Mouse (Mus musculus) midbrain, embryonic 16.5 days (tissue): ENCODE results near the gene Rasgrf2. TPM values are rescaled to one million over a fixed set of nuclear protein-coding genes. Genes with fewer than 3 reads are reported as not detected.

Experiments
- ATAC-seq: fragments of 200-750 bp; cut with Nextera tagmentation; 2 replicates; pipeline ENCODE4 v1.8.0; 2017; ENCODE audit warnings: moderate TSS enrichment
- H3K27ac ChIP-seq: fragments of 300-500 bp; sonication (generic); 2 replicates; pipeline ENCODE4 v1.5.1; 2014; ENCODE audit warnings: mild to moderate bottlenecking, low read length, mixed read lengths
- H3K27me3 ChIP-seq: fragments of 300-500 bp; sonication (generic); 2 replicates; pipeline ENCODE4 v1.6.1; 2014; ENCODE audit warnings: low read depth, low read length, mixed read lengths; ENCODE audit not compliant: control insufficient read depth, insufficient read depth
- H3K36me3 ChIP-seq: fragments of 300-500 bp; sonication (generic); 2 replicates; pipeline ENCODE4 v1.6.1; 2014; ENCODE audit warnings: mild to moderate bottlenecking, low read length, moderate library complexity, mixed read lengths; ENCODE audit not compliant: control insufficient read depth, insufficient read depth
- H3K4me1 ChIP-seq: fragments of 300-500 bp; sonication (generic); 2 replicates; pipeline ENCODE4 v1.6.1; 2014; ENCODE audit warnings: mild to moderate bottlenecking, low read length, mixed read lengths; ENCODE audit not compliant: control insufficient read depth, insufficient read depth
- H3K4me2 ChIP-seq: fragments of 300-500 bp; sonication (generic); 2 replicates; pipeline ENCODE4 v1.6.1; 2014; ENCODE audit warnings: mild to moderate bottlenecking, low read length, mixed read lengths
- H3K4me3 ChIP-seq: fragments of 300-500 bp; sonication (generic); 2 replicates; pipeline ENCODE4 v1.5.1; 2014; ENCODE audit warnings: low read depth, mild to moderate bottlenecking, low read length, moderate library complexity, mixed read lengths
- H3K9ac ChIP-seq: fragments of 300-500 bp; sonication (generic); 2 replicates; pipeline ENCODE4 v1.6.1; 2014; ENCODE audit warnings: low read depth, low read length, mixed read lengths
- H3K9me3 ChIP-seq: fragments of 300-500 bp; sonication (generic); replicated peaks from 2 replicates; pipeline ENCODE4 v1.6.1; 2014; ENCODE audit warnings: mild to moderate bottlenecking, low read length, mixed read lengths; ENCODE audit not compliant: control insufficient read depth, poor library complexity, severe bottlenecking
- WGBS: fragments of 180-500 bp; shearing (Covaris S2); extraction: QIAGEN DNeasy Blood & Tissue Kit; methylation state at CpG from one replicate; pipeline ENCODE4 v1.1.7; 2014; 5-methylcytosine and 5-hydroxymethylcytosine counted together
- polyA plus RNA-seq: library from polyadenylated mRNA; unstranded; fragments of >200 nt; fragmentation: Nextera tagmentation; extraction: Ambion mirVana; gene quantifications from 2 replicates; pipeline ENCODE4 v1.2.1, GENCODE M21; 2015

Rasgrf2 gene
- polyA plus RNA-seq, 1 experiment from 2014 or later = 14.6 TPM

DNA sequence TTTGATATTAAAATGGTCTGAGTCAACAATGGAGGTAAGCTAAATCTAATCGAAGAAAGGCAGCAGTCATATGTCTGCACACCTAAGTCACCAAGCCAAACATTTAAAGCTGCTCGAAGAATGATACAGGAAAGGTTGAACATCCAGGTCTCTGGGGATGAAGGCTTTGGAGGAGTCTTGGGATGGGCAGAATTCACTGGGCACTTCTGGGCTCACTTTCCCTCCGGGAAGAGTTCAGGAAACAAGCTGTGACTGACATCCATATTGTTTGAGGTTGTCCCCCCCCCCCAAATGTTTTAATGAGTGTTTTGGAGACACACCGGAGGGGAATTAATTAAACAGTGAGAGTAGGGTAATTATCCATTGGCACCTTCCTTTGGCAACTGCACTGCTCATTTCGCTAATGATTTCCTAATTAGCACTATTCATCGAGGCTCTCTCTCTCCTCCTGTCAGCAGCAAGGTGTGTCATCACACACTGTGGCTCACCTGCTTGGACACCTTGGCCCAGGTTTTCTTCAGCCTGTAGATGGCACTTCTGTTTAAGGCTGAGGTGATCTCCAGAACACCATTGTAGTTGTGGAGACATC is 241.3 kb downstream of the Rasgrf2 start:
- Histone ChIP-seq H3K27ac (no peak overlapping the region), H3K9me3 (no peaks in the 10 kb centered on the region), H3K36me3 (no peaks in the 10 kb centered on the region), H3K4me1 (no peaks in the 10 kb centered on the region), H3K4me3 (no peak overlapping the region), H3K9ac (no peak overlapping the region), H3K4me2 (no peak overlapping the region), H3K27me3 (no peaks in the 10 kb centered on the region; the same call in 1 of the 2 replicates)
- 81% methylated on average over 6 of the region's 6 CpGs for WGBS
- no peak for ATAC-seq

DNA sequence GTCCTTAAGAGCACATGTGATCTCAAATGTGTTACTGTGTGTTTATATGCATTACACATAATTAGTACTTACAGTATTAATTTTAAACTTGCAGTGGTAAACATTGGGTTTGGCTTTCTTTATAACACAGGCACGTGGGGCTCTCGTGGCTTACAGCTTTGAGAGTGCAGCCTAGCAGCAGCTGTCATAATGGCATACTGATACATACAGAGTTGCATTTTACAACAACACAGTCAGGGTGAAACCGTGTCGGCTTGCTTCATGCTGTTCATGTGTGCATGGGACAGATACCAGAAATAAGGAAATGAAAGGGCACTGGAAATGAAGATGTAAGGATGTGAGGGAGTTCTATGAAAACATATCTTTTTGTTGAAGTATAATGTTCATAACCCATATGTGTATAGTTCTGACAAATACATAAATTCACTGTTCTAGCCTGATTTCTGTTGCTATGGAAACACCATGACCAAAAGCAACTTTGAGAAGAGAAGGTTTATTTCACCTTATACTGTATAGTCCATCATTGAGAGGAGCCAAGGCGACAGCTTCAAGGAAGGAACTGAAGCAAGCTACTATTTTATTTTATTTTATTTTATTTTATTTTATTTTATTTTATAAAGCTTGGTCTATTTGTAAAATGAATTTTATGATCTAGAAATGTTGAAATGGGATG is 246.6 kb downstream of the Rasgrf2 start:
- H3K4me1 ChIP-seq = no peaks in the 10 kb centered on the region
- H3K9me3 ChIP-seq = no peaks in the 10 kb centered on the region
- H3K27ac ChIP-seq = no peak overlapping the region
- ATAC-seq = peak; percentile 54; the same call in 1 of the 2 replicates
- WGBS = 77% methylated on average over 5 of the region's 5 CpGs
- H3K27me3 ChIP-seq = no peaks in the 10 kb centered on the region
- no peak overlapping the region for H3K4me2 ChIP-seq
- no peak overlapping the region for H3K4me3 ChIP-seq
- no peaks in the 10 kb centered on the region for H3K36me3 ChIP-seq
- H3K9ac ChIP-seq = no peak overlapping the region

DNA sequence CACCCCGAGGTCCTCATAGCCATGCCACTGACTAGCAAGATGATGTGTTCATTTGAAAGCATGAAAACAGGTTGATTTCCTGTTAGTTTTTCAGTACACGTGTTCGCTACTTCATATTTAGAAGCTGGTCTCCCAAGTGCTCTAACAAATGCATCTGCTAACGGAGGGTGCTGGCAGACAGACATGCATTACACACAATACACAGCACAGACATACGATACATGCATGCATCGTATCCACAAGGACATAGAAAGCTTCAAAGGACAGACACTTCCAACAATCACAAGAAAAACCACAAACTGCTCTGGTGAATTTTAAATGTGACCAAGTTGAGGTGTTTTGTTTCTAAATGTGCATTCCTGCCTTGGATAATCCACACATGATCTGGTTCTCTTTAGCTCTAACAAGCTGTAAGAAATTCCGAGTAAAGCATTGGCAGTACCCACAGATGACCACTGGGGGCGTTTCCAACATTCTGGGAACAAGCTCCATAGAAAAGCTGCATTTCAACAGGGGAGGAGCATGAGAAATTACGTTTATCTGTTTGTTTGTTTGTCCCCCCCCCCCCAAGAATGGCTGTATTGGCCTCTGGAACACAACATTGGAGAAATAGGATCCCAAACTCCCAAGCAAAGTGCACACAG is 249.5 kb downstream of the Rasgrf2 start:
- Histone ChIP-seq H3K9ac (no peak overlapping the region), H3K4me3 (no peak overlapping the region), H3K27ac (no peak overlapping the region), H3K4me2 (no peak overlapping the region), H3K27me3 (no peaks in the 10 kb centered on the region), H3K9me3 (no peaks in the 10 kb centered on the region), H3K36me3 (no peaks in the 10 kb centered on the region), H3K4me1 (no peaks in the 10 kb centered on the region)
- ATAC-seq = 0 out of 2 replicates have a peak, but pooled peaks have one; percentile 37
- WGBS = 62% methylated on average over 9 of the region's 9 CpGs

DNA sequence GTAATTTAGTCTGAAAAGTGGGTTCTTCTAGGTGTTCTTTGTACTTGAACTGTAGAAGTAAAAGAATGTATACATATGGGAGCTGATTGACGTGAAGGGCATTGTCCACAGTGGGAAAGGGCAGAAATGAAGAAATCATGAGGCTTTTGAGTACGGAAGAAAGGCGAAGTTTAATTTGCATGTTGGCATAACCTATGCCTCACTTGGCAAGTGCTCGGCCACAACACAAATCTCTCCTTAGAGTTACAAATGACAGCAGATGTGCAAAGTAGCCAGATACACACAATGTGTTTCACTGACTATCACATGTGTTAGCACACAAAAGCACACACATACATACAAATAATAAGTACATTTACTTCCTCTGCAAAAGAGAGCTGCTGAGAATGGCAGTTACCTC is 251.2 kb downstream of the Rasgrf2 start:
- WGBS = 88% methylated on average over 4 of the region's 4 CpGs
- no peak overlapping the region for H3K9ac ChIP-seq
- no peaks in the 10 kb centered on the region for H3K36me3 ChIP-seq
- no peak overlapping the region for H3K4me2 ChIP-seq
- no peaks in the 10 kb centered on the region for H3K27me3 ChIP-seq
- no peaks in the 10 kb centered on the region for H3K4me1 ChIP-seq
- no peak for ATAC-seq
- no peaks in the 10 kb centered on the region for H3K9me3 ChIP-seq
- H3K4me3 ChIP-seq = no peak overlapping the region
- no peak overlapping the region for H3K27ac ChIP-seq

DNA sequence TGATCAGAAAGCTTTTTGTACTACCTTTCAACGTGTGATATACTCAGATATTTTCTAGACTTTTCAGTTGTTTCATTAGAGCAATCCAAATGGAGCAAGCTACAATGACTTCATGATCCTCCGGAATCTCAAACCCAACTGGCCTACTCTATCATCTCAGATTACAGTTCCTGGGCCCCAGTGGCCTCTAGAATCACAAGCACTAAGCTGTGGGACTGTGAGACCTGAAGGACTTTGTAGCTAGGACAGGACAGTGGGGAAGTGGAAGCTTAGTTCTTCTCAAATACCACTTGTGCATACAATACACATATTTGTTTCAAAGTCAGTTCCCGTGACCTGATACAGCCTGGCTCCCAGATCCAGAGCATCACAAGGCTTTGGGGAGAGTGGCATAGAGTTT is 253.5 kb downstream of the Rasgrf2 start:
- 85% methylated on average over 3 of the region's 3 CpGs for WGBS
- no peak for ATAC-seq
- no peak overlapping the region for H3K27ac ChIP-seq

DNA sequence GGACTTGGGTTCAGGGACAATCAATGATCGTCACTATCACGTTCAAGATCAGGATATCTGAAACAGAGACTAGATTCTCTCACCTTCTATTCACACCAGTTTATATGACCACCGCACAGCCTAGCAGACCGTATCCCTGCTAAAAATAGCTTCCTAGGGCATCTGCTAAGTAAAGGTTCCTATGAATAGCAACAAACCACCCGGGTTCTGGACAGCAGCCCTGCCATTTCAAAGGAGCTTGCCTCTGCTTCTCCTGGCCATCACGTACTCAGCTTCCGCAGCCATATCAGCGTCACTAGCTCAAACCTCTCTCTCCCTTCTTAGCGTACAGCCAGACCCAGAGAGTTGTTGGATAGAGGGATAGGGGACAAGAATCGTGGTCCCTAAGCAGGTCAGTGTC is 254.1 kb downstream of the Rasgrf2 start:
- Histone ChIP-seq H3K4me2 (no peak overlapping the region), H3K27ac (no peak overlapping the region), H3K9me3 (no peaks in the 10 kb centered on the region), H3K36me3 (no peaks in the 10 kb centered on the region), H3K9ac (no peak overlapping the region), H3K27me3 (no peaks in the 10 kb centered on the region), H3K4me1 (no peaks in the 10 kb centered on the region), H3K4me3 (no peak overlapping the region)
- ATAC-seq = no peak
- 85% methylated on average over 10 of the region's 10 CpGs for WGBS

More for the DNA sequence above, 253.5 kb downstream of the Rasgrf2 start:
- no peak overlapping the region for H3K9ac ChIP-seq
- no peak overlapping the region for H3K4me3 ChIP-seq
- H3K4me2 ChIP-seq = no peak overlapping the region
- H3K27me3 ChIP-seq = no peaks in the 10 kb centered on the region
- H3K36me3 ChIP-seq = no peaks in the 10 kb centered on the region
- no peaks in the 10 kb centered on the region for H3K4me1 ChIP-seq
- no peaks in the 10 kb centered on the region for H3K9me3 ChIP-seq

DNA sequence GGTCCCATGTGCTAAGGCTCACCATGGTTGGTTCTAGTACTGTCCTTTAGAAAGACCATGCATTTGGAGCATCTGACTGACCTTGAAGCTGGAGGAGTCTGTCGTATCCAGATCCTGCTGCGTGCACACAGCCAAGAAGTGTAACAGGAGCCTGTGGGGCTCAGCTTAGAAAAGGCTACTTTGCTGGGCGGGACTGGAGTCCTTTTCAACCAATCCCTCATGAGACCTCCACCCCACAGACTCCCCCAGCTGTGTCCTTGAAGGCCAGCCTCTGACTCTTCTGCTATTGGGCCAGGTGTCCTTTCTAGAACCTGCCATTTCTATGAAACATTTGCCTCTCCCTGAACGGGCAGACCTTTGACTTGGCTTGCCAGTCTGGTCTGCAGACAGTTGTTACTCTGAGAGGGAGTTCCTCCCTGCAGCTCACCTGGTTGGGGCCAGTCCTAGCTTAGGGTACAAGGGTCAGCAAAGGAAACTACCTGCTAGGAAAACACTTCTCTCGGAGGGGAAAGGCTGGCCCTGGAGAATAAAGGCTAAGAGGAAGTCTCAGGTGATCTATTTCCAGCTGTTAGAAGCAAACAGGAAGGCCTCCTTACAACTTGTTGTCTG is 254.6 kb downstream of the Rasgrf2 start, which contains the start of gene Ckmt2:
Ckmt2 (minus strand) TSS at position 145 of the 609 bp plus-strand sequence.
- H3K4me1 ChIP-seq = no peaks in the 10 kb centered on the region
- WGBS = 82% methylated on average over 5 of the region's 5 CpGs
- H3K9me3 ChIP-seq = no peaks in the 10 kb centered on the region
- H3K4me3 ChIP-seq = no peak within 1 kb of the TSS
- ATAC-seq = no peak
- H3K9ac ChIP-seq = no peak within 1 kb of the TSS
- no peak within 1 kb of the TSS for H3K4me2 ChIP-seq
- no peaks in the 10 kb centered on the region for H3K36me3 ChIP-seq
- H3K27ac ChIP-seq = no peak within 1 kb of the TSS
- no peaks in the 10 kb centered on the region for H3K27me3 ChIP-seq

DNA sequence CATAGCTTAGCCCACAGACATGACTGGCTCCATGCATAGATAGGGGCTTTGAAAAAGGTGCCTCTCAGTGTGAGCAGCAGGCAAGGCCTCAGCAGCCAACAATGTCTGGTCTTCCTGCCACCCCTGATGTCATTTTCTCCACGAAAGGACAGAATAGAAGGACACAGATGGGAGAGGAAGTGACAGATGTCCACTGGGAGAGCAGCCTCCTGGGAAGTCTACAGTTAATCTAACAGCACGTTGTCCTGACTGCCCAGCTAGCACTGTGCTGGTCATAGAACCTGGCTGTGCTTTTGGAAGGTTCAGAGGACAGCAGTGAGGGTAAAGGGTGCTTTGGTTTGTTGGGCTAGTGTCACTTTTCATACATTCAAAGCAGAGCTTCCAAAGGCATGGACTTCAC is 255.9 kb downstream of the Rasgrf2 start:
- H3K9ac ChIP-seq = no peak overlapping the region
- ATAC-seq = no peak
- H3K36me3 ChIP-seq = no peaks in the 10 kb centered on the region
- H3K4me1 ChIP-seq = no peaks in the 10 kb centered on the region
- WGBS = 47% methylated on average over 2 of the region's 2 CpGs
- H3K9me3 ChIP-seq = no peaks in the 10 kb centered on the region
- no peak overlapping the region for H3K27ac ChIP-seq
- no peak overlapping the region for H3K4me3 ChIP-seq
- no peak overlapping the region for H3K4me2 ChIP-seq
- no peaks in the 10 kb centered on the region for H3K27me3 ChIP-seq

DNA sequence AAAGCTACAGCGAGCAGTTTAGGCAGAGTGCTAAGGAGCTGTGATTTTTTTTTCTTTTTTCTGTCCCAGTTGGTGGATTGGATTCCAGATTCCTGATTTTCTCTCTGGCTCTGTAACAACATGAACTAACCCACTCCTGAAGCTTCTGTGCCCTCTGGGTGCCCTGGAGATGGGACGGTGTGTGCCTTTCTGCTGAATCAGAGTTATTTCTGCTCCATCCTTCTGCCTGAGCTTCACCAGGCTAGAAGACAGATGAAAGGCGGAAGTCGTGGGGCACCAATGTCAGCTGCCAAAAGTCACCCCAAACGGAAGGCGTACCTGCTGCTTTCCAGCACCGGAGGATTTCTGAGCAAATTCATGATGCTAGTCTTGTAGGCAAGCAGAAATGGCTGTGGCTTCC is 256.9 kb downstream of the Rasgrf2 start:
- no peak overlapping the region for H3K4me3 ChIP-seq
- no peak overlapping the region for H3K4me2 ChIP-seq
- no peaks in the 10 kb centered on the region for H3K36me3 ChIP-seq
- no peak overlapping the region for H3K27ac ChIP-seq
- H3K9ac ChIP-seq = no peak overlapping the region
- WGBS = 86% methylated on average over 7 of the region's 7 CpGs
- ATAC-seq = no peak
- no peaks in the 10 kb centered on the region for H3K9me3 ChIP-seq
- no peaks in the 10 kb centered on the region for H3K4me1 ChIP-seq
- H3K27me3 ChIP-seq = no peaks in the 10 kb centered on the region
